Mouse (Mus musculus) embryo, embryonic 10 days (tissue): ENCODE results near the gene H2al1j.
"Not testable (repeated sequence)": the region's sequence is repeated elsewhere in the genome, so short reads cannot be mapped to it uniquely, and the experiment has no call there.

ENCODE experiments used
- DNase-seq: peaks from one replicate; pipeline ENCODE4 v3.0.0-alpha.2; 2015; ENCODE audit warnings: low spot score

Gene H2al1j

DNA sequence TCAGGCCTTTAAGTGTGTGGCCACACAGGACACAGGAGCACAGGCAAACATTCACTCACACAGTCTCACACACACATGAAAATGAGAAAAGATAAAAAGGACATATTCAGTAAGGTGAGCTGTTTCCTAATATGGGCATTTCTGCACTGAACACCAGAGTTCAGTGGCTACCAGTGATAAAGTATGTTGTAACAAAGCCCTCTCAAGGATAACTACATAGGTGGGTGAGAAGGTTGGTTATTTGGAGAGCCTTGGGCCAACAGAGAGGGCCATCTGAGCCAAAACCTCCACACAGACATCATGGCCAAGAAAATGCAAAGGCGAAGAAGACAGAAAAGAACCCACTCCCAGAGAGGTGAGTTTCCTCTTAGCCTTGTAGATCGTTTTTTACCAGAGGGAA lies at the start of gene H2al1j:
TSS of gene H2al1j (plus strand) at position 301 of the 400 bp plus-strand sequence.
- DNase-seq, result not testable (repeated sequence)

GRCm38 (mm10) chrX:11280741-11281140 lies 46.9 kb upstream of the H2al1j start:
- DNase-seq, result no peak

DNA sequence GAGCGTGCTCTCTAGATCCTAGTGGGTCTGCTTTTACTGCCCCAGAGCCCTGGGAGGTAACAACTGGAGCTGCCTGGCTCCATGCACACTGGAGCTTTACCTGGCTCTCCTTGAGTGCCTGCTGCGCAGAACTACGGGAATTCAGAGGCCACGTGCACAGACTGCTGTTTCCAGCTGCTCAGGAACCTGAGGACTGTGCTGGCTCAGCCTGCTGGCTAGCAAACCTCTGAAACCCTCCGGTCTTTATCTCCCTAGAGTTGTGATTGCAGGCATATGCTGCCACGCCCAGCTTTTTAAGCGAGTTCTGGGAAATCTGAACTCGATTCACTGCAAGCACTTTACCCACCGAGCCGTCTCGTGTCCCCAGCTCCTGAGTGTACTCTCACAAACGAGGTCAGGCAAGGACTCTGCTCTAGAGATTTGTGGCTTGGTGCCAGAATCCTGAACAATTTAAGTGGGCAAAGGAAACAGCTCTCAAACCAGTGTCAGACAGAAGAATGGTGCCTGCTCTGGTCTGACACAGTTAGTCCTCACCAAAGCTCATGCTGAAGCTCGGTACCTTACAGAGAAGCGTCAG lies 39.2 kb upstream of the H2al1j start:
- DNase-seq, result no peak

GRCm38 (mm10) chrX:11289244-11289643 lies 38.4 kb upstream of the H2al1j start:
- no peak for DNase-seq

- not testable (repeated sequence) for DNase-seq
Measured at GRCm38 (mm10) chrX:11298957-11299356, 28.7 kb upstream of the H2al1j start, which contains the start of gene H2al1a. Gene H2al1a (plus strand): TSS chrX:11299257.

- not testable (repeated sequence) for DNase-seq
Measured at GRCm38 (mm10) chrX:11302132-11302531, 25.5 kb upstream of the H2al1j start, which contains the start of gene H2al1b. Gene H2al1b (plus strand): TSS chrX:11302432.

- not testable (repeated sequence) for DNase-seq
Measured at GRCm38 (mm10) chrX:11305355-11305754, 22.3 kb upstream of the H2al1j start, which contains the start of gene H2al1c. Gene H2al1c (plus strand): TSS chrX:11305655.

DNA sequence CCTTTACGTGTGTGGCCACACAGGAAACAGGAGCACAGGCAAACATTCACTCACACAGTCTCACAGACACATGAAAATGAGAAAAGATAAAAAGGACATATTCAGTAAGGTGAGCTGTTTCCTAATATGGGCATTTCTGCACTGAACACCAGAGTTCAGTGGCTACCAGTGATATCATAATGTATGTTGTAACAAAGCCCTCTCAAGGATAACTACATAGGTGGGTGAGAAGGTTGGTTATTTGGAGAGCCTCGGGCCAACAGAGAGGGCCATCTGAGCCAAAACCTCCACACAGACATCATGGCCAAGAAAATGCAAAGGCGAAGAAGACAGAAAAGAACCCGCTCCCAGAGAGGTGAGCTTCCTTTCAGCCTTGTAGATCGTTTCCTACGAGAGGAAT lies 19.1 kb upstream of the H2al1j start, which contains the start of gene H2al1d:
TSS of gene H2al1d (plus strand) at position 301 of the 400 bp plus-strand sequence.
- not testable (repeated sequence) for DNase-seq

DNA sequence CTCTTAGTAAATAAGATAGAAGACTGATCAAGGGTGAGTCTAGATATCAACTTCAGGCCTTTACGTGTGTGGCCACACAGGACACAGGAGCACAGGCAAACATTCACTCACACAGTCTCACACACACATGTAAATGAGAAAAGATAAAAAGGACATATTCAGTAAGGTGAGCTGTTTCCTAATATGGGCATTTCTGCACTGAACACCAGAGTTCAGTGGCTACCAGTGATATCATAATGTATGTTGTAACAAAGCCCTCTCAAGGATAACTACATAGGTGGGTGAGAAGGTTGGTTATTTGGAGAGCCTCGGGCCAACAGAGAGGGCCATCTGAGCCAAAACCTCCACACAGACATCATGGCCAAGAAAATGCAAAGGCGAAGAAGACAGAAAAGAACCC lies 16.0 kb upstream of the H2al1j start, which contains the start of gene H2al1e:
TSS of gene H2al1e (plus strand) at position 301 of the 400 bp plus-strand sequence.
- DNase-seq, result not testable (repeated sequence)

- DNase-seq, result not testable (repeated sequence)
Measured at GRCm38 (mm10) chrX:11314858-11315257, 12.8 kb upstream of the H2al1j start, which contains the start of gene H2al1f. Gene H2al1f (plus strand): TSS chrX:11315158.

- DNase-seq, result not testable (repeated sequence)
Measured at GRCm38 (mm10) chrX:11317956-11318355, 9.7 kb upstream of the H2al1j start, which contains the start of gene H2al1g. Gene H2al1g (plus strand): TSS chrX:11318256.

DNA sequence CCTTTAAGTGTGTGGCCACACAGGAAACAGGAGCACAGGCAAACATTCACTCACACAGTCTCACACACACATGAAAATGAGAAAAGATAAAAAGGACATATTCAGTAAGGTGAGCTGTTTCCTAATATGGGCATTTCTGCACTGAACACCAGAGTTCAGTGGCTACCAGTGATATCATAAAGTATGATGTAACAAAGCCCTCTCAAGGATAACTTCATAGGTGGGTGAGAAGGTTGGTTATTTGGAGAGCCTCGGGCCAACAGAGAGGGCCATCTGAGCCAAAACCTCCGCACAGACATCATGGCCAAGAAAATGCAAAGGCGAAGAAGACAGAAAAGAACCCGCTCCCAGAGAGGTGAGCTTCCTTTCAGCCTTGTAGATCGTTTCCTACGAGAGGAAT lies 6.4 kb upstream of the H2al1j start, which contains the start of gene H2al1h:
TSS of gene H2al1h (plus strand) at position 301 of the 400 bp plus-strand sequence.
- not testable (repeated sequence) for DNase-seq

GRCm38 (mm10) chrX:11324359-11324758 lies 3.3 kb upstream of the H2al1j start, which contains the start of gene H2al1i:
Gene H2al1i (plus strand): TSS chrX:11324659.
- DNase-seq, result not testable (repeated sequence)

DNA sequence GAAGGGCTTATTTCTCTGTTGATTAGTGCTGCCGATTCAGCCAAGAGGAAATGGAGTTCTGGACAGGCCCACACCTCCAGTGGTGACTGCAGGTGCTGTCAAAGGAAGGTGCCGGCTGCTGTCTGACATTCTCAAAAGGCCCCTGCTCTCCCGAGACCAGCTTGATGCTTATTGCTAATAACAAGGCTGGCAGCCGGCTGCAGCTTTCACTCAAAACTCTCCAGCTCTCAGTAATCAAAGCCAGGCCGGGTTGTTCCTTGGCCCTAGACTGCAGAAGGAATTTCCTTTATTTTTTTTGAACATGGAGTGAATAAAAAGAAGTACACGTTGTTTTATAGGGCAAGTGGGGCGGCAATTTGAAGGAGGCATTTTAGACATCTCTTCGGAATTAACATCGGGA lies 18.1 kb downstream of the H2al1j start:
- DNase-seq, result peak; percentile 18

GRCm38 (mm10) chrX:11346756-11347155 lies 19.1 kb downstream of the H2al1j start:
- no peak for DNase-seq

GRCm38 (mm10) chrX:11360823-11361222 lies 33.2 kb downstream of the H2al1j start:
- DNase-seq, result no peak

GRCm38 (mm10) chrX:11361261-11361660 lies 33.6 kb downstream of the H2al1j start:
- no peak for DNase-seq

GRCm38 (mm10) chrX:11363890-11364289 lies 36.3 kb downstream of the H2al1j start:
- DNase-seq, result no peak

GRCm38 (mm10) chrX:11365151-11365550 lies 37.5 kb downstream of the H2al1j start:
- DNase-seq, result peak; percentile 40
